Mouse (Mus musculus) embryonic facial prominence, embryonic 11.5 days (tissue): ENCODE data around the gene Aagab. TPM values are rescaled to one million over a fixed set of nuclear protein-coding genes. Genes with fewer than 3 reads are reported as not detected.
A peak's percentile ranks its signal among the peaks of the same experiment; 100 is the strongest.

Source experiments
- ATAC-seq: fragments of 200-750 bp; cut with Nextera tagmentation; replicated peaks from 2 replicates; pipeline ENCODE4 v1.8.0; 2017; ENCODE audit warnings: low read depth; ENCODE audit not compliant: insufficient number of reproducible peaks, low FRiP score, low TSS enrichment
- DNase-seq: peaks from one replicate; pipeline ENCODE4 v3.0.0-alpha.2; 2015; ENCODE audit warnings: low spot score
- H3K27ac ChIP-seq: fragments of 300-500 bp; sonication (generic); replicated peaks from 2 replicates; pipeline ENCODE4 v1.5.1; 2014; ENCODE audit warnings: mild to moderate bottlenecking, low read depth, low read length, control low read depth
- H3K27me3 ChIP-seq: fragments of 300-500 bp; sonication (generic); 2 replicates; pipeline ENCODE4 v1.6.1; 2014; ENCODE audit warnings: mild to moderate bottlenecking, low read length, moderate library complexity, mixed read lengths; ENCODE audit not compliant: control insufficient read depth, insufficient read depth
- H3K36me3 ChIP-seq: fragments of 300-500 bp; sonication (generic); replicated peaks from 2 replicates; pipeline ENCODE4 v1.6.1; 2014; ENCODE audit warnings: low read depth, mild to moderate bottlenecking, low read length, moderate library complexity, mixed read lengths; ENCODE audit not compliant: control insufficient read depth, insufficient read depth
- H3K4me1 ChIP-seq: fragments of 300-500 bp; sonication (generic); 2 replicates; pipeline ENCODE4 v1.6.1; 2014; ENCODE audit warnings: low read length, mixed read lengths; ENCODE audit not compliant: control insufficient read depth, insufficient read depth
- H3K4me2 ChIP-seq: fragments of 300-500 bp; sonication (generic); 2 replicates; pipeline ENCODE4 v1.6.1; 2014; ENCODE audit warnings: low read depth, mild to moderate bottlenecking, control low read depth, low read length, moderate library complexity
- H3K4me3 ChIP-seq: fragments of 300-500 bp; sonication (generic); 2 replicates; pipeline ENCODE4 v1.5.1; 2014; ENCODE audit warnings: low read depth, low read length, control low read depth
- H3K9ac ChIP-seq: fragments of 300-500 bp; sonication (generic); replicated peaks from 2 replicates; pipeline ENCODE4 v1.6.1; 2014; ENCODE audit warnings: mild to moderate bottlenecking, control low read depth, low read length
- H3K9me3 ChIP-seq: fragments of 300-500 bp; sonication (generic); replicated peaks from 2 replicates; pipeline ENCODE4 v1.6.1; 2016; ENCODE audit warnings: mild to moderate bottlenecking, low read length, inconsistent platforms, mixed read lengths; ENCODE audit not compliant: control insufficient read depth
- WGBS: fragments of 180-500 bp; shearing (Covaris S2); extraction: QIAGEN DNeasy Blood & Tissue Kit; methylation state at CpG from one replicate; pipeline ENCODE4 v1.1.7; 2014; 5-methylcytosine and 5-hydroxymethylcytosine counted together
- polyA plus RNA-seq: library from polyadenylated mRNA; unstranded; fragments of >200 nt; fragmentation: Nextera tagmentation; extraction: Ambion mirVana; gene quantifications from 2 replicates; pipeline ENCODE4 v1.2.1, GENCODE M21; 2014

Aagab gene
- polyA plus RNA-seq, 1 experiment from 2014 or later = 33.5 TPM

- H3K4me1 ChIP-seq = peaks cover 4% of the 10 kb centered on the region; the same call in 1 of the 2 replicates
Observed at GRCm38 (mm10) chr9:63608006-63608405, 5.5 kb downstream of the Aagab start.

GRCm38 (mm10) chr9:63609246-63609645, 6.8 kb downstream of the Aagab start:
- Histone ChIP-seq H3K4me3 (no peak overlapping the region), H3K27me3 (no peaks in the 10 kb centered on the region), H3K9me3 (no peaks in the 10 kb centered on the region), H3K27ac (no peak overlapping the region), H3K4me1 (peaks cover 7% of the 10 kb centered on the region), H3K36me3 (no peaks in the 10 kb centered on the region), H3K4me2 (no peak overlapping the region), H3K9ac (no peak overlapping the region)
- ATAC-seq (no peak), DNase-seq (no peak)
- WGBS = 69% methylated on average over 8 of the region's 8 CpGs

More at GRCm38 (mm10) chr9:63608006-63608405, 5.5 kb downstream of the Aagab start:
- Histone ChIP-seq H3K4me3 (no peak overlapping the region), H3K9ac (no peak overlapping the region), H3K36me3 (no peaks in the 10 kb centered on the region), H3K27ac (no peak overlapping the region), H3K4me2 (no peak overlapping the region), H3K27me3 (no peaks in the 10 kb centered on the region), H3K9me3 (no peaks in the 10 kb centered on the region)
- WGBS = 73% methylated on average over 6 of the region's 6 CpGs
- DNase-seq (no peak), ATAC-seq (no peak)

- no peak overlapping the region for H3K4me2 ChIP-seq
- H3K9ac ChIP-seq = no peak overlapping the region
- no peak overlapping the region for H3K27ac ChIP-seq
- ATAC-seq = no peak
- peaks cover 7% of the 10 kb centered on the region for H3K4me1 ChIP-seq
- no peaks in the 10 kb centered on the region for H3K36me3 ChIP-seq
- WGBS = 92% methylated on average over 2 of the region's 2 CpGs
- H3K9me3 ChIP-seq = no peaks in the 10 kb centered on the region
- no peak for DNase-seq
- no peaks in the 10 kb centered on the region for H3K27me3 ChIP-seq
- H3K4me3 ChIP-seq = no peak overlapping the region
Observed at GRCm38 (mm10) chr9:63609776-63610175, 7.3 kb downstream of the Aagab start.

GRCm38 (mm10) chr9:63610231-63610630, 7.8 kb downstream of the Aagab start:
- ATAC-seq (no peak), DNase-seq (no peak)
- H3K27ac ChIP-seq = no peak overlapping the region
- H3K9me3 ChIP-seq = no peaks in the 10 kb centered on the region
- no peaks in the 10 kb centered on the region for H3K36me3 ChIP-seq
- no peaks in the 10 kb centered on the region for H3K27me3 ChIP-seq
- no peak overlapping the region for H3K4me2 ChIP-seq
- peaks cover 7% of the 10 kb centered on the region for H3K4me1 ChIP-seq
- WGBS = 84% methylated on average over 6 of the region's 6 CpGs
- no peak overlapping the region for H3K9ac ChIP-seq
- H3K4me3 ChIP-seq = no peak overlapping the region

GRCm38 (mm10) chr9:63610841-63611366, 8.4 kb downstream of the Aagab start:
- DNase-seq = peak; percentile 56
- Histone ChIP-seq H3K9me3 (no peaks in the 10 kb centered on the region), H3K27me3 (no peaks in the 10 kb centered on the region), H3K9ac (peak overlapping the region; percentile 44; the same call in 1 of the 2 replicates), H3K4me2 (no peak overlapping the region), H3K27ac (0 out of 2 replicates have a peak overlapping the region, but pooled peaks have one; percentile 47), H3K4me3 (no peak overlapping the region), H3K36me3 (no peaks in the 10 kb centered on the region), H3K4me1 (peaks cover 7% of the 10 kb centered on the region)
- WGBS = 15% methylated on average over 13 of the region's 13 CpGs
- ATAC-seq = no peak

GRCm38 (mm10) chr9:63611967-63612366, 9.5 kb downstream of the Aagab start:
- DNase-seq (no peak), ATAC-seq (no peak)
- no peak overlapping the region for H3K4me2 ChIP-seq
- no peak overlapping the region for H3K4me3 ChIP-seq
- H3K36me3 ChIP-seq = peaks cover 2% of the 10 kb centered on the region; the same call in 1 of the 2 replicates
- H3K27ac ChIP-seq = no peak overlapping the region
- H3K4me1 ChIP-seq = peaks cover 7% of the 10 kb centered on the region
- no peak overlapping the region for H3K9ac ChIP-seq
- H3K27me3 ChIP-seq = no peaks in the 10 kb centered on the region
- no peaks in the 10 kb centered on the region for H3K9me3 ChIP-seq
- WGBS = 62% methylated on average over 5 of the region's 5 CpGs

- no peaks in the 10 kb centered on the region for H3K9me3 ChIP-seq
- no peak overlapping the region for H3K4me2 ChIP-seq
- H3K36me3 ChIP-seq = peaks cover 3% of the 10 kb centered on the region; the same call in 1 of the 2 replicates
- H3K9ac ChIP-seq = peak overlapping the region; percentile 25; the same call in 1 of the 2 replicates
- DNase-seq = peak; percentile 72
- peaks cover 7% of the 10 kb centered on the region for H3K4me1 ChIP-seq
- ATAC-seq = peak; percentile 68; the same call in 1 of the 2 replicates
- WGBS = 44% methylated on average over 16 of the region's 16 CpGs
- no peaks in the 10 kb centered on the region for H3K27me3 ChIP-seq
- no peak overlapping the region for H3K4me3 ChIP-seq
- H3K27ac ChIP-seq = no peak overlapping the region
Observed at GRCm38 (mm10) chr9:63612565-63613515, 10.4 kb downstream of the Aagab start.

- H3K4me1 ChIP-seq = peaks cover 7% of the 10 kb centered on the region
Observed at GRCm38 (mm10) chr9:63613569-63613968, 11.1 kb downstream of the Aagab start.

More at GRCm38 (mm10) chr9:63613569-63613968, 11.1 kb downstream of the Aagab start:
- Histone ChIP-seq H3K36me3 (peaks cover 3% of the 10 kb centered on the region; the same call in 1 of the 2 replicates), H3K4me3 (no peak overlapping the region), H3K27ac (no peak overlapping the region), H3K9me3 (no peaks in the 10 kb centered on the region), H3K4me2 (no peak overlapping the region), H3K9ac (peak overlapping the region; percentile 25; the same call in 1 of the 2 replicates), H3K27me3 (no peaks in the 10 kb centered on the region)
- peak; percentile 54; the same call in 1 of the 2 replicates for ATAC-seq
- 26% methylated on average over 1 of the region's 1 CpGs for WGBS
- no peak for DNase-seq
